16 mouse cellular contexts compared by ENCODE assay signal in the genomic region with DNA sequence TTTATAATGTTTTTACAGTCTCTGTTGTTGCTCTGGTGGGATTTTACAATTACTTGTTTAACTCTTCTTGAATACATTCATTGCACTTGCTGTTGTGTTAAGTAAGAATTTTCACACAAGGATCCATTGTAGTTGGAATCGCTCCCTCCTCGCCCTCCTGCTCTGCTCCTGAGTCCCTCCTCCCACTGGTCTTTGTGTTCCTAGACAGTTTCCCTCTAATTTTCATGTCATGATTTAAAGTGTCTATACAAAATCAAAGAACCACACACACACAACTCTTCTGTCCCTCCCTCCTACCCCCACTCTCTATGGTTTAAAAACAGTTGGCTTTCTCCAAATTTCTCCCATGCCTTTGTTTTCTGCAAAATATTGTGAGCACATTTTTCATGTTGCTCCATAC.
"Had no signal": no experiment of that assay in that cellular context is flagged by ENCODE, and none has a peak within 500 bp of the region (broad histone marks: within the 10 kb centered on the region; RNA-seq: fewer than 3 reads in every experiment).

No protein-coding gene starts in this region.

- H3K27ac ChIP-seq: limb, embryonic 12.5 days; liver, embryonic 13.5 days; lung, embryonic 15.5 days; midbrain, embryonic 10.5 days; stomach, embryonic 15.5 days had no signal

- H3K4me3 ChIP-seq: limb, embryonic 12.5 days; liver, embryonic 13.5 days; lung, embryonic 15.5 days; midbrain, embryonic 10.5 days; myocyte; stomach, embryonic 15.5 days had no signal

- H3K9ac ChIP-seq: limb, embryonic 12.5 days; liver, embryonic 13.5 days; liver, postnatal 0 days; lung, embryonic 15.5 days; stomach, embryonic 15.5 days had no signal

- H3K4me1 ChIP-seq: liver, embryonic 13.5 days; lung, embryonic 15.5 days; stomach, embryonic 15.5 days had no signal

- H3K4me2 ChIP-seq: limb, embryonic 12.5 days; liver, embryonic 13.5 days; lung, embryonic 15.5 days; stomach, embryonic 15.5 days had no signal

- H3K36me3 ChIP-seq: limb, embryonic 12.5 days; liver, embryonic 13.5 days; lung, embryonic 15.5 days; midbrain, embryonic 10.5 days; stomach, embryonic 15.5 days had no signal

- H3K27me3 ChIP-seq: limb, embryonic 12.5 days; liver, embryonic 13.5 days; lung, embryonic 15.5 days; stomach, embryonic 15.5 days had no signal

- DNase-seq: kidney, adult 11 months; kidney, adult 9 months; kidney, postnatal 10 days; kidney, postnatal 4 days; liver; liver, embryonic 13.5 days; liver, postnatal 0 days; midbrain, embryonic 14.5 days; right cerebral cortex, postnatal 14 days; thymus, adult 2 months; thymus, postnatal 25 days had no signal

- H3K9me3 ChIP-seq: limb, embryonic 12.5 days; liver, embryonic 13.5 days; lung, embryonic 15.5 days; midbrain, embryonic 10.5 days; stomach, embryonic 15.5 days had no signal

- ATAC-seq: liver, postnatal 0 days had no signal
